Mouse (Mus musculus) MN1 (cell line): ENCODE measurements around the gene Glp2r.

Source experiments
- DNase-seq: peaks from one replicate; pipeline ENCODE4 v3.0.0-alpha.2; 2016; ENCODE audit warnings: low spot score

Glp2r gene

DNA sequence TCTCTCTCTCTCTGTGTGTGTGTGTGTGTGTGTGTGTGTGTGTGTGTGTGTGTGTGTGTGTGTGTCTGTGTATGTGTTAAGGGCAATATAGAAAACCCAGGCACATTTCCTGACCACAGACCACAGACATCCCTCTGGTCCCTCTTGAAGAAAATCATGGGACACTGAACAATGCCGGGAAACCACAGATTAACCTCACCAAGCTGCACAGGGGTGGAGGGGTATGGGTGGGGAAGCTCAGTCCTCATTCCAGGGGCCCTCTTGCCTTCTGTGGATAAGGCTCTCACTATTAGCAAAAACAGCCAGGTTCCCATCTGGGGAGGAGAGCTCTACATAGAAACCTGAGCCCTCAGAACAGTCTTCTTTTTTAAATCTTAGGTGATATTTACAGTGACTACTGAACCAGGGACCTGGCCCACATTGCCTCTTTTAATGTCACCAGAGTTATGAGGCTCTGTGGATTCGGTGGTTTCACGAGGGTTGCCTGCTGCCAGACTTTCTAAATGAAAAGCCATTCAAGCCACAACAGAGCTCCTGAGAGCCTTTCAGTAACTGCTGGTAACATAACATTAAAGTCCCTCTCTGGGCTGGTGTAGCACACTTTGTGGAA is 137.2 kb downstream of the Glp2r start:
- DNase-seq, result no peak

GRCm38 (mm10) chr11:67632906-67633305 is 138.0 kb downstream of the Glp2r start:
- no peak for DNase-seq

DNA sequence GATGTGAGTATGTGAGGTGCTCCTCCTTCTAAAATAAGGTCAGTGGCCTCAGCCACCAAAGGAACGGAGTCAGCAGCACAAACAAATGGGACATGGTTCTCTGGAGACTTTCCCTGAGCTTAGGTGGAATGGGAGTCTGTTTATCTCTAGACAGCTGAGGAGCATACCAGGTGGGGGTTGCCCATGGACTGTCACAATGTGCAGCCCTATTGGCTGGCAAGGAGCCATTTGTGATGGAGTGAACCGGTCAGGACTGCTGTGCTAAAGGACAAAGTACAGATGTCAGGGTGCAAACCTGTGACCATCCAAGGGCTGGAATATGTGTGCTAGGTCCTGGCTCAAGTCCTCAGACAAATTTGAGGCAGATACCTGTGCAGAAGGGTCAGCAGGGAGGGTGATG is 142.4 kb downstream of the Glp2r start:
- DNase-seq, result no peak

- no peak for DNase-seq
Measured at GRCm38 (mm10) chr11:67627179-67627578, 143.8 kb downstream of the Glp2r start.

- no peak for DNase-seq
Measured at GRCm38 (mm10) chr11:67622340-67622739, 148.6 kb downstream of the Glp2r start.

GRCm38 (mm10) chr11:67616557-67617239 is 154.3 kb downstream of the Glp2r start:
- DNase-seq, result no peak

DNA sequence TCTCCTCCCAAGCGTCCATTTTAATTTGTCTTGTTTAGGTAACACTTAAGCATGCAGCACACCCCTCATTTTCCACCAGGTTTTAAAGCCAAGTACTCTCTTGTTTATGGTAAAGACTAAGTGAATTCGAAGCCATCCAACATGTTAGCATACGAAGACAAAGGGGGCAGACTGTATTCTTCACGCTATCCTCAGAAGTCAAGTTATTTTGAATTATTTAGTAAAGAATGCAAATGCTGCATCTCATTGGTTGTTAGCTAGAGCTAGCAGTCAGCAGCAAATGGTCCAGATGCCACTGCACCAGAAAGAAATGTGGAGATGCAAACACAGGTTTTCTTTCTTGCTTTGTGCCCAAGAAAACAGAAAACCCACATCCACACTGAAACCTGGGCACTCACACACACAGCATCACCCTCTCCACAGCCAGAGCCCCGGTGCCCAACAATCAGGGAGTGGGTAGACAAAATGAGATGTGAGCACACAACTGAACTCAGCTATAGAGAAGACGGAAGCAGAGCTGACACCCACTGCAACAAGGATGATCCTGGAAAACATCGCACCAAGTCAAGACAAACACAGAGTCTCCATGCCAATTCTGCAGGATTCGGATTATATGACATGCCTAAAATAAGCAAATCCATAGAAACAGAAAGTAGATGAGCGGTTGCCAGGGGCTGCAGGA is 158.7 kb downstream of the Glp2r start:
- no peak for DNase-seq
